Mouse (Mus musculus) frontal cortex, postnatal 25 days (tissue): ENCODE data around the gene Thrap3.

Experiments
- DNase-seq, 2 experiments: peaks; one replicate each; pipeline ENCODE4 v3.0.0; 2022; ENCODE audit warnings: low spot score in 2 of 2

Thrap3 gene

GRCm38 (mm10) chr4:126202303-126203181 lies at the start of gene Thrap3:
TSS of gene Thrap3 (minus strand) at chr4:126202760.
- peak; percentile 94 to 96 for DNase-seq

DNA sequence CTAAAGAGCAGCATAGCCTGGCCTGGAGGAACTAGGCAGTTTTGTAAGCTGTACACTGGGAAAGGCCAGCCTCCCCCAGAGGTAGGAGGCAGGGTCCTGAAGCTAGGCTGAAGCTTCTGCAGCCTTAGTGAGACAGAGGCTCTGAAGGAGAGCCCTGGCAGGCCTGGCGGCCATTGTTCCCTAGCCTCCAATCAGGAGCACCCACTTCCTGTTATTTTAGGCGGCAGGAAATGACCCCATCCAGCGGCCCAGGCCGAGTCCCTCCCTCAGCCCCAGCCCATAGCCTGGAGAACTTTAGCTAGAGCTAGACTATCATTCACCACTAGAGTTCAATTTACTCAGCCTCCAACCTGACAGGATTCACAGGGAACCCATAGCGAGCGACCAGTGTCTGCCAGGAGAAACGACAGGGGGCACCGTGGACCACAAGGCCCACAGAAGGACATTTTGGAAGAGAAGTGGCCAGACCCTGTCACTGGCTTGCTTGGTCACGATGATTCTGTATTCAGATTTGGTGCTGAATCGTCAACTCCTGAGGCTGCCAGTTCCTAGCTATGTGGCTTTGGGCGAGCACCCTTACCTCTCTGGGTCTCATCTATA lies 49.2 kb upstream of the Thrap3 start:
- DNase-seq, result no peak

- DNase-seq, result no peak
Measured at GRCm38 (mm10) chr4:126250659-126251058, 48.1 kb upstream of the Thrap3 start.

- DNase-seq, result no peak
Measured at GRCm38 (mm10) chr4:126248261-126248868, 45.8 kb upstream of the Thrap3 start.

GRCm38 (mm10) chr4:126246202-126246889 lies 43.8 kb upstream of the Thrap3 start:
- DNase-seq, result no peak

DNA sequence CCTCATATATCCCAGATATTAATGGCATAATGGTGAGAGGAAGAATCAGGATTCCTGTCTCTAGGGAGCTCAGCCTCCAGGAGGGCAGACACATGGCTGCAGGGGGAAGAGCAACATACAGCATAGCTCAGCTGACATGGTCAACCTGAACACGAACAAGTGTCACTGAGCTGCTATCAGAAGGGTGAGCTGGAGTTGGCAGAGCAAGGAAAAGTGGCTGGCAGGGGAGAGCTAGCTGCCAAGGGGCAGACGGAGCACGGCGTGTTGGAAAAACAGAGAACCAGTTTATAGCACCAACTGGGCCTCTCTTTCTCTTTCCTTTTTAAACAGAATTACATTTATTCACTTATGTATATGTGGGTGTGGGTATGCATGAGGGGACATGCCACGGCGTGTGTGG lies 40.0 kb upstream of the Thrap3 start:
- no peak for DNase-seq

- DNase-seq, result no peak
Measured at GRCm38 (mm10) chr4:126241956-126242355, 39.4 kb upstream of the Thrap3 start.

DNA sequence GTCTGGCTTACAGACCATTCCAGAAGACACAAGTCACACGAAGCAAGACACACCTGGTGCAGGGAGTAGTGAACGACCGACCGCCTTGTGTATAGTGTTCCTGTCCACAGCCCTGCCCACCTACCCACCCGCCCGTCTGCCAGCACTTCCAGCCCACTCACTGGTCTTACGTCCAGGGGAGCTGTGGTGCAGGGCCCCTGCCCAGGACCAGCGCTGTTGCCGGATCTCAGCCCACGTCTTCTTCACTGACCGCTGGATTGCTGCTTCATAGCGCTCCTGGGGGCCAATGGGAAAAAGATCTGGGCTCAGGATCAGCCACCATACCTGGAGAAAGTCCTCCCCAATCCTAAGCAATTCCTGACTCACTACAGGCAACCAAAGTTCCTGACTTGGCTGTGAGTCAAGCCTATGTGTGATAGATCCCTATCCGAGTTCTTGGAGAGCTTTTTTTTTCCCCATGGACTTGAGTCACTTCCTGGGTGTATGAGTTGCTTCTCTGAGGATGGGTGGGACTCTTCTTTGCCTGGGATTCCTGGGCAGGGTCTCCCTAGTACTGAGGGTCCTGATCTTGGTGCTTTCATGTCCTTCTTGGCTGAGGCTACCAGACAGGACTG lies 37.4 kb upstream of the Thrap3 start:
- no peak for DNase-seq

GRCm38 (mm10) chr4:126237721-126238242 lies 35.2 kb upstream of the Thrap3 start:
- no peak for DNase-seq

DNA sequence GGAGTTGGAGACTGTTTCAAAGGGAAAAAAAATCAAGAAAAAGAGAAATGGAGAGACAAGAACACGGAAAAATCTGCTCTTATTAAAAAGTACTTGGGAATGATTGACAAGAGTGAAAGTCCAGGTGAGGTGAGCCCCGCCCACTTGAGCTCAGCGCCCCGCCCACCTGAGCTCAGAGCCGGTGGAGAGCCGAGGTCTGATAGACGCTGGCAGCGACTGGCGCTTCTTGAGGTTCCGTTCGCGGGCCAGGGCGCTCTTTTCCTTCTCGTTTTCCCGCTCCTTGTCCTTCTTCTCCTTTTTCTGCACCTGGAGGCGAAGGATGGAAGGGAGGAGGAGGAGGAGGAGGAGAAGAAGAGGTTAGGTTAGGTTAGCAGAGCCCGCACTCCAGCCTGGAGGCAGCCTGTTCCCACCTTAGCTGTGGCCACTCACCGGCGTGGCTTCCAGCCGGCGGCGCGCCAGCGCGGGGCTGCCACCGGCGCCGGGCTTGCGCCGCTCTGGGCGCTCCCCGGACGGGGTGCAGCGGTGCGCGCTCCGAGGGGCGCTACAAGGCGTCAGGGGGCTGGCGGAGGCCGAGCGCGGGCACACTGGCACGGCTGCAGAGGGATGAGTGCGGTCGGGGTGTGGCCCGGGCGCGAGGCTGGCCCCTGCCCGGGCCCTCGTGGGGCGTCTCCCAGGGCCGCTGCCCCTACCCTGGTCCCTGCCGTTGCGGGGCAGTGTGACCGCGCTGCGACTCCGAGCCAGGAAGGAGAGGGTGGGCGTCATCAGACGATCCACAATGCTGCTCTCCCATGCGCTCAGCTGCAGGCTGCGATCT lies 34.1 kb upstream of the Thrap3 start:
- no peak for DNase-seq

GRCm38 (mm10) chr4:126235191-126235590 lies 32.6 kb upstream of the Thrap3 start:
- DNase-seq, result no peak

GRCm38 (mm10) chr4:126234496-126235175 lies 32.1 kb upstream of the Thrap3 start:
- DNase-seq, result no peak

DNA sequence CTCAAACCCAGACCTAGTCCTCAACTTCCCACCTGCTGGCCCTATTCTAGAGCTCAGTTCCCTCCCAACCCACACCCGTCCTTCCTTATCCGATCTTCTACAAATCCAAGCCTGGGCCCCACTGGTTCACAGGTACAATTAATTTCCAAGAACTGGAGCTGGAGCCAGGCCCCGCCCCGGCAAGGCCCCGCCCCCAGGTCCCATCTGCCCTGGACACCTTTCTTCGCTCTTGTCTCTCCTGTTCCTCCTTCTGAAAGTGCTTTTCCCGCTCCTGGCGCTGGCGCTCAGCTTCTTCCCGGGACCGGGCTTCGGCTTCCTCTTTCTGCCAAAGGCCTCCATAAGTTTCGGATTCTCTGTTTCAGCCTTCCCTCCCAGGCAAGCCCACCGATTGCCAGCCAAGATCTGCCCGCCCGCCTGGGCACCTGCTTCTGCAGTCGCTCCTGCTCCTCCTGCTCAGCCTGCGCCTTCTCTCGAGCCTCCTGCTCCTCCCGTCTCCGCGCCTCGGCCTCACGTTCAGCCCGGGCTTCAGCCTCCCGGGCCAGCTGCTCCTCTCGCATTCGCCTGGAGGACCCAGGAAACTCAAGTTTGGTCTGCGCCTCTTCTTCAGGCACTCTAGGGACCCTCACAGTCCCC lies 31.2 kb upstream of the Thrap3 start:
- DNase-seq, result no peak

DNA sequence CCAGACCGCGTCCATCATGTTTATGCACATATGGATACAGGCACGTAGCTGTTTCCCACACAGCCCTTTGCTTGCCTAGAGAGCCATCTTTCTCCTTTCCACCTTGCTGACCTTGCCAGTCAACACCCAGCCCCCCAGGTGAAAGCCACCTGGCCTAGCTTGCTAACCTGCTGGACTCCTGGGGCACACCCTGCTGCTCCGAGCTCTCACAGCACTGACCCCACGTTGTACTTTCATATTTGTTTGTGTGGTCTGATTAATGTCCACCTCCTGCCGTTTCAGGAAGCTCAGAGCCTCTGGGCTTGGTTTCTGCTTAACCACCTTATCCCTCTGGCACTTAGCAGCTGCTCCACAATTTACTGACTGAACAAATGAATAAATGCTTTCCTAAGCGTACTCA lies 27.3 kb upstream of the Thrap3 start:
- DNase-seq, result no peak

GRCm38 (mm10) chr4:126228144-126228543 lies 25.6 kb upstream of the Thrap3 start:
- no peak for DNase-seq

DNA sequence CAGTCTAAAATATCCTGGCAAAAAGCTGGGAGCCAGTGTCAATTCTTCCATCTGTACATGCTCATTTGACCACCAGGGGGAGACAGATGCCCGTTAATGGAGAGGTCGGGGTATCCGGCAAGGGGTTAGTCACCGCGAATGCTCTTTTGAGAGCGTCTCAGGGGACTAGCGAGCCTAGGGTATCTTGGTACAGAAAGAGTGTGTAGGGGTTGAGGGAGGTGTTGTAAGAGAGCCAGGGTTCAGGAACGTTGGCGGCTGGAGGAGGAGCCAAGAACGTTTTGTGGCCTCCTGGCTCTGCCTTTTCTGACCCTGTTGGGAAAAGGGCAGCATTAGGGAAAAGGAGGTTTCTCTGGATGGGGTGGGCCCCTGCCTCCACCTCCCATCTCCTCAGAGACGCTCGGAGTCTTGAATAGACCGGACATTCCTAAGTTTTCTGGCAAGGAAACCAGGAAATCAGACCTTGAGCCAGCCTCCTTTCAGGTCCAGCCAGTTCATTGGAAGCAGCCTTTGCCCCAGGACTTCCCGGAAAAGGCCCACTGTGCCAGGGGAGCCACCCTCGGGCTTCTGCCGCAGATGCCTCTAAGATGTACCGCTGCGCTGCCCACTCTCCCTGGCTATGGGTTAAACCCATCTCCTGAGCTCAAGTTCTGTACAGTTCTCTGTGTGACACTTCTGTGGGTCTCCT lies 24.7 kb upstream of the Thrap3 start:
- peak; percentile 81 to 87 for DNase-seq

GRCm38 (mm10) chr4:126226640-126227039 lies 24.1 kb upstream of the Thrap3 start:
- no peak for DNase-seq

- no peak for DNase-seq
Measured at GRCm38 (mm10) chr4:126222631-126223030, 20.1 kb upstream of the Thrap3 start.

- no peak for DNase-seq
Measured at GRCm38 (mm10) chr4:126220045-126220444, 17.5 kb upstream of the Thrap3 start.
